Mouse (Mus musculus) embryonic facial prominence, embryonic 11.5 days (tissue): ENCODE results near the gene Slc22a26. TPM values are rescaled to one million over a fixed set of nuclear protein-coding genes. Genes with fewer than 3 reads are reported as not detected.

Source experiments
- polyA plus RNA-seq: library from polyadenylated mRNA; unstranded; fragments of >200 nt; fragmentation: Nextera tagmentation; extraction: Ambion mirVana; gene quantifications from 2 replicates; pipeline ENCODE4 v1.2.1, GENCODE M21; 2014

Gene Slc22a26
- polyA plus RNA-seq, 1 experiment from 2014 or later: not detected

Other genes starting within 250 kb of the Slc22a26 start
- gene Pla2g16, start 245.2 kb downstream of the Slc22a26 start, polyA plus RNA-seq: 7.4 and 8.6 TPM in 2 replicates
- 0.18 TPM in 1 of 2 replicates, not detected in the other for gene Lgals12, start 195.5 kb downstream of the Slc22a26 start, polyA plus RNA-seq
- not detected in 2 replicates for gene Hrasls5, start 190.1 kb downstream of the Slc22a26 start, polyA plus RNA-seq
- not detected in 2 replicates for gene Slc22a19, start 91.4 kb downstream of the Slc22a26 start, polyA plus RNA-seq
- gene Slc22a27, start 163.4 kb upstream of the Slc22a26 start, polyA plus RNA-seq: not detected in 2 replicates